Mouse (Mus musculus): ENCODE results near the gene Snx18. TPM values are rescaled to one million over a fixed set of nuclear protein-coding genes. Genes with fewer than 3 reads are reported as not detected.

The Snx18 gene
- polyA plus RNA-seq, 1 experiment from 2014 or later: 9.9 TPM

- no peak overlapping the region for H3K9ac ChIP-seq (replicated peaks)
- no peak overlapping the region for H3K4me2 ChIP-seq
- H3K27ac ChIP-seq (replicated peaks): no peak overlapping the region
- H3K4me3 ChIP-seq (replicated peaks): no peak overlapping the region
- H3K27me3 ChIP-seq (replicated peaks): no peaks in the 10 kb centered on the region
- H3K36me3 ChIP-seq: no peaks in the 10 kb centered on the region
- WGBS: 74% methylated on average over 6 of the region's 6 CpGs
- no peaks in the 10 kb centered on the region for H3K9me3 ChIP-seq (replicated peaks)
- ATAC-seq (ENCODE audit: low FRiP score): no peak
- H3K4me1 ChIP-seq: peaks cover 48% of the 10 kb centered on the region
These were observed 14.0 kb downstream of the Snx18 start for GRCm38 (mm10) chr13:113604321-113604720.

DNA sequence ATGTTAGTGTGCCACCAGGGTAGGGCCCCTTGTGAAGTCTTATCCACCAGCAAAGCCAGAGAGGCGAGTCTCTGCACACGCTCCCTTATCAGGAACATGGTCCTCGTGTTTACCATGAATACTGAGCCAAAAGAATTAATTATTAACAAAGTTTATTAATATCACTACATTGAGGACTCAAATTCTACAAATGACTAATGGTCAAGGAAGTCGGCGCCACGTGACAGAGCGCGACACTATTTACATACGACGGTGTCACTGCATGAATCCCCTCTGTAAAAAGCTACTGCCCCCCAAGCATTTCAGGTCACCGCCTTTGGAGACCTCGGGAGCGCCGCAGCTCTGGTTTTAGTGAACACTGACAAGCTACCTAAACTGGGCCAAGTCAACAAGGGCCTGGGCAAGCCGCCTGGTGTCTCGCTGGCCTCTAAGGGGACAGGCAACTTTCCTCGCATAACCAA, 15.5 kb downstream of the Snx18 start:
- no peak for ATAC-seq (ENCODE audit: low FRiP score)
- Histone ChIP-seq H3K27ac (replicated peaks) (0 out of 2 replicates have a peak overlapping the region, but pooled peaks have one; percentile 41), H3K4me1 (peaks cover 42% of the 10 kb centered on the region), H3K27me3 (replicated peaks) (no peaks in the 10 kb centered on the region), H3K9me3 (replicated peaks) (no peaks in the 10 kb centered on the region), H3K9ac (replicated peaks) (no peak overlapping the region), H3K4me2 (no peak overlapping the region), H3K4me3 (replicated peaks) (no peak overlapping the region), H3K36me3 (no peaks in the 10 kb centered on the region)
- WGBS: 87% methylated on average over 17 of the region's 17 CpGs

GRCm38 (mm10) chr13:113601831-113602604, 16.3 kb downstream of the Snx18 start:
- H3K9me3 ChIP-seq (replicated peaks): no peaks in the 10 kb centered on the region
- peaks cover 44% of the 10 kb centered on the region for H3K4me1 ChIP-seq
- no peak for ATAC-seq (ENCODE audit: low FRiP score)
- no peak overlapping the region for H3K9ac ChIP-seq (replicated peaks)
- no peak overlapping the region for H3K27ac ChIP-seq (replicated peaks)
- no peaks in the 10 kb centered on the region for H3K36me3 ChIP-seq
- no peak overlapping the region for H3K4me2 ChIP-seq
- WGBS: 94% methylated on average over 12 of the region's 12 CpGs
- H3K27me3 ChIP-seq (replicated peaks): no peaks in the 10 kb centered on the region
- no peak overlapping the region for H3K4me3 ChIP-seq (replicated peaks)

- Histone ChIP-seq H3K4me3 (replicated peaks) (no peak overlapping the region), H3K9me3 (replicated peaks) (no peaks in the 10 kb centered on the region), H3K9ac (replicated peaks) (no peak overlapping the region), H3K36me3 (no peaks in the 10 kb centered on the region), H3K4me1 (peaks cover 51% of the 10 kb centered on the region), H3K27ac (replicated peaks) (no peak overlapping the region), H3K27me3 (replicated peaks) (no peaks in the 10 kb centered on the region), H3K4me2 (no peak overlapping the region)
- no peak for ATAC-seq (ENCODE audit: low FRiP score)
- WGBS: 91% methylated on average over 18 of the region's 18 CpGs
These were observed 17.6 kb downstream of the Snx18 start for GRCm38 (mm10) chr13:113600531-113601463.

- no peak overlapping the region for H3K9ac ChIP-seq (replicated peaks)
- ATAC-seq (ENCODE audit: low FRiP score): no peak
- WGBS: 94% methylated on average over 22 of the region's 22 CpGs
- H3K4me3 ChIP-seq (replicated peaks): no peak overlapping the region
- H3K27me3 ChIP-seq (replicated peaks): no peaks in the 10 kb centered on the region
- no peaks in the 10 kb centered on the region for H3K36me3 ChIP-seq
- H3K4me2 ChIP-seq: no peak overlapping the region
- peaks cover 51% of the 10 kb centered on the region for H3K4me1 ChIP-seq
- no peak overlapping the region for H3K27ac ChIP-seq (replicated peaks)
- no peaks in the 10 kb centered on the region for H3K9me3 ChIP-seq (replicated peaks)
These were observed 18.4 kb downstream of the Snx18 start for GRCm38 (mm10) chr13:113599701-113600530.

DNA sequence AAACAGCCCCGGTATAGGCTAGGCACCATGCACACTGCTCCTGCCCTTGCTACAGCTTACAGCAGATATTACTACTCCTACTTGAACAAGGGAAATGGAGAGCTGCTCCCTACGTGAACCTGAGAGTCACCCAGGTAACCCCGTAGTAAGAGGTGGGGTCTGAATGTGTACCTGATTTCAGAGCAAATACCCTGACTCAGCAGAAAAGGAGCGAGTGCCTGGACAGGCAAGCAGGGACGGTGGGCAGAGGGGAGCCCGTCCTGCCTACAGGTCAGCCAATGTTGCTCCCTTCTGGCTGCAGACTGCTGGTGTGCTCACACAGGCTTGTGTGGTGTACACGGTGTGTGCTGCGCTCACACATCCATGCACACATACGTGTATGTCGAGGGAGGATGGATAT, 20.7 kb downstream of the Snx18 start:
- H3K4me3 ChIP-seq (replicated peaks): no peak overlapping the region
- no peaks in the 10 kb centered on the region for H3K27me3 ChIP-seq (replicated peaks)
- H3K9me3 ChIP-seq (replicated peaks): no peaks in the 10 kb centered on the region
- 0 out of 2 replicates have a peak, but pooled peaks cover 7% of the 10 kb centered on the region for H3K36me3 ChIP-seq
- 0 out of 2 replicates have a peak, but pooled peaks have one; percentile 18 for ATAC-seq (ENCODE audit: low FRiP score)
- H3K27ac ChIP-seq (replicated peaks): no peak overlapping the region
- WGBS: 91% methylated on average over 10 of the region's 10 CpGs
- no peak overlapping the region for H3K9ac ChIP-seq (replicated peaks)
- no peak overlapping the region for H3K4me2 ChIP-seq
- H3K4me1 ChIP-seq: peaks cover 36% of the 10 kb centered on the region

GRCm38 (mm10) chr13:113596821-113597541, 21.4 kb downstream of the Snx18 start:
- peak; percentile 52; the same call in 1 of the 2 replicates for ATAC-seq (ENCODE audit: low FRiP score)
- Histone ChIP-seq H3K4me1 (peaks cover 36% of the 10 kb centered on the region), H3K4me3 (replicated peaks) (no peak overlapping the region), H3K9me3 (replicated peaks) (no peaks in the 10 kb centered on the region), H3K9ac (replicated peaks) (no peak overlapping the region), H3K27me3 (replicated peaks) (no peaks in the 10 kb centered on the region), H3K27ac (replicated peaks) (no peak overlapping the region), H3K4me2 (no peak overlapping the region), H3K36me3 (0 out of 2 replicates have a peak, but pooled peaks cover 7% of the 10 kb centered on the region)
- WGBS: 59% methylated on average over 13 of the region's 13 CpGs

DNA sequence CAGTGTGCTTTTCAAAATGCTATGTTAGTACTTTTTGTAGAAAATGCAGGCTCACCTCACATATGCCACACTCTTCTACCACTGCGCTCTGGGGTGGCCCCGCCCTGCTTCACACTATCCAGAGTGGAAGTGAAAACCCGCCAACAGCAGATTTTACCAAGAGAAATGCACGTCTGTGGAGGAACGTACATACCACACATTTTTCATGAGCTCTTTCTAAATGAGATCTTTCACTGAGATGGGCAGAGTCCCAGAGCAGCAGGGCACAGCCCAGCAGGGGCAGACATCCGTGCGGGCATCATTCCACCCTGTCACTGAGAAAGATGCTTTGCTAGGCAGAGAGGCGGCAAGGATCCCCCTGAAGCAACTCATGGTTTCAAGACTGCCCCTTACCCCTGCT, 22.4 kb downstream of the Snx18 start:
- WGBS: 59% methylated on average over 8 of the region's 8 CpGs
- H3K4me3 ChIP-seq (replicated peaks): no peak overlapping the region
- H3K4me1 ChIP-seq: peaks cover 36% of the 10 kb centered on the region
- H3K36me3 ChIP-seq: 0 out of 2 replicates have a peak, but pooled peaks cover 7% of the 10 kb centered on the region
- H3K27me3 ChIP-seq (replicated peaks): no peaks in the 10 kb centered on the region
- no peaks in the 10 kb centered on the region for H3K9me3 ChIP-seq (replicated peaks)
- no peak overlapping the region for H3K9ac ChIP-seq (replicated peaks)
- peak overlapping the region; percentile 6; the same call in 1 of the 2 replicates for H3K4me2 ChIP-seq
- peak overlapping the region; percentile 33; the same call in 1 of the 2 replicates for H3K27ac ChIP-seq (replicated peaks)
- no peak for ATAC-seq (ENCODE audit: low FRiP score)

- Histone ChIP-seq H3K4me1 (peaks cover 36% of the 10 kb centered on the region), H3K9me3 (replicated peaks) (no peaks in the 10 kb centered on the region), H3K4me3 (replicated peaks) (no peak overlapping the region), H3K36me3 (peaks cover 7% of the 10 kb centered on the region; the same call in 1 of the 2 replicates), H3K4me2 (no peak overlapping the region), H3K27me3 (replicated peaks) (no peaks in the 10 kb centered on the region), H3K9ac (replicated peaks) (no peak overlapping the region), H3K27ac (replicated peaks) (no peak overlapping the region)
- no peak for ATAC-seq (ENCODE audit: low FRiP score)
- 63% methylated on average over 8 of the region's 8 CpGs for WGBS
These were observed 23.1 kb downstream of the Snx18 start for GRCm38 (mm10) chr13:113595219-113595618.

- no peak overlapping the region for H3K27ac ChIP-seq (replicated peaks)
- peaks cover 7% of the 10 kb centered on the region; the same call in 1 of the 2 replicates for H3K36me3 ChIP-seq
- H3K4me1 ChIP-seq: peaks cover 33% of the 10 kb centered on the region
- no peak overlapping the region for H3K4me3 ChIP-seq (replicated peaks)
- no peaks in the 10 kb centered on the region for H3K27me3 ChIP-seq (replicated peaks)
- no peak overlapping the region for H3K9ac ChIP-seq (replicated peaks)
- no peak for ATAC-seq (ENCODE audit: low FRiP score)
- no peak overlapping the region for H3K4me2 ChIP-seq
- WGBS: 79% methylated on average over 12 of the region's 12 CpGs
- no peaks in the 10 kb centered on the region for H3K9me3 ChIP-seq (replicated peaks)
These were observed 24.0 kb downstream of the Snx18 start for GRCm38 (mm10) chr13:113594361-113594760.

Measured in neural tube, embryonic 15.5 days (tissue).